In genomic region chr16:37539240-37539610, GRCm38 (mm10) we compare ENCODE assay signal across 9 mouse cellular contexts. TPM values are rescaled to one million over a fixed set of nuclear protein-coding genes. Genes with fewer than 3 reads are reported as not detected.
DNase-seq lines count a peak whose midpoint lies in the region; ATAC-seq and TF ChIP-seq lines count a peak whose summit lies in the region.
"Had no signal": no experiment of that assay in that cellular context is flagged by ENCODE, and none has a peak within 500 bp of the region (broad histone marks: within the 10 kb centered on the region; RNA-seq: fewer than 3 reads in every experiment).

No protein-coding gene starts in this region.

- H3K9ac ChIP-seq in CH12.LX (ENCODE audit: insufficient read depth, low read depth), result peak overlapping the region; percentile 72
- peak overlapping the region; percentile 94 for H3K9ac ChIP-seq in forebrain, embryonic 14.5 days (ENCODE audit: low read length)
- H3K9ac ChIP-seq in liver, embryonic 15.5 days, result peak overlapping the region; percentile 83

- no peak for TF ChIP-seq RAD21 in CH12.LX (IDR thresholded peaks at IDR 0.05; ENCODE audit: low read depth, low read length)

- peaks cover 50% of the 10 kb centered on the region for H3K79me2 ChIP-seq in CH12.LX (replicated peaks; ENCODE audit: control insufficient read depth, extremely low read depth, insufficient read depth, poor library complexity, severe bottlenecking)

- DNase-seq in gastrocnemius, adult 2 months, result no peak
- no peak for DNase-seq in gastrocnemius, postnatal 14 days
- DNase-seq in CH12.LX (ENCODE audit: extremely low read depth), result no peak
- no peak for DNase-seq in forebrain, embryonic 14.5 days (ENCODE audit: low spot score)
- no peak for DNase-seq in urinary bladder, postnatal 14 days (ENCODE audit: low spot score)
- DNase-seq in urinary bladder, postnatal 25 days (ENCODE audit: low spot score), result no peak
- DNase-seq in cerebellum, adult 18-20 months, result no peak

- H3K27me3 ChIP-seq in CH12.LX (replicated peaks), result no peaks in the 10 kb centered on the region
- H3K27me3 ChIP-seq in forebrain, embryonic 14.5 days (replicated peaks; ENCODE audit: control insufficient read depth, insufficient read depth, low read length), result no peaks in the 10 kb centered on the region
- H3K27me3 ChIP-seq in liver, embryonic 15.5 days, result no peaks in the 10 kb centered on the region

- 0 out of 2 replicates have a peak overlapping the region, but pooled peaks have one; percentile 2 for H3K4me2 ChIP-seq in CH12.LX (ENCODE audit: insufficient read depth, low read depth, poor library complexity, severe bottlenecking)
- H3K4me2 ChIP-seq in forebrain, embryonic 14.5 days (ENCODE audit: low read length), result peak overlapping the region; percentile 75
- H3K4me2 ChIP-seq in liver, embryonic 15.5 days, result peak overlapping the region; percentile 94

- in situ Hi-C loops in CH12.LX (cut with MboI; ENCODE audit: low pct_ligation_motif_present, low pct_unique_long_range_greater_than_20kb, low sequenced_read_pairs), result loop anchor here (10.0 kb wide), 1 partner anchor 146 kb away; no protein-coding TSS in a partner anchor

- H3K9me3 ChIP-seq in CH12.LX (replicated peaks; ENCODE audit: low read length), result no peaks in the 10 kb centered on the region
- H3K9me3 ChIP-seq in forebrain, embryonic 14.5 days (replicated peaks; ENCODE audit: control insufficient read depth, low read length), result no peaks in the 10 kb centered on the region
- H3K9me3 ChIP-seq in liver, embryonic 15.5 days (replicated peaks), result no peaks in the 10 kb centered on the region

- TF ChIP-seq POLR2A in CH12.LX (IDR thresholded peaks at IDR 0.05; ENCODE audit: low read depth, low read length), result no peak

- peak overlapping the region; percentile 86 for H3K4me3 ChIP-seq in gastrocnemius, adult 2 months
- H3K4me3 ChIP-seq in CH12.LX (replicated peaks in 1 of 3; ENCODE audit: low read depth in 2 of 3, low read length in 2 of 3, poor library complexity in 1 of 3), result peak overlapping the region; percentile 71 to 96 (median 76)
- H3K4me3 ChIP-seq in forebrain, embryonic 14.5 days (ENCODE audit: low read depth, low read length), result peak overlapping the region; percentile 88
- H3K4me3 ChIP-seq in liver, embryonic 15.5 days (replicated peaks), result peak overlapping the region; percentile 81

- WGBS in forebrain, embryonic 14.5 days, result 1% methylated on average over 22 of the region's 22 CpGs
- under 1% methylated on average over 22 of the region's 22 CpGs for WGBS in liver, embryonic 15.5 days (ENCODE audit: insufficient replicate concordance)

- TF ChIP-seq CTCF in gastrocnemius, adult 2 months (IDR thresholded peaks at IDR 0.05), result no peak
- TF ChIP-seq CTCF in CH12.LX (conservative IDR thresholded peaks at IDR 0.05 in 1 of 2, IDR thresholded peaks at IDR 0.05 in 1 of 2; ENCODE audit: low read depth in 2 of 2, low read length in 2 of 2), result no peak

- dilution Hi-C loops in CH12.LX (cut with MboI; ENCODE audit: extremely low pct_ligation_motif_present, extremely low pct_unique_long_range_greater_than_20kb, low sequenced_read_pairs), result no loop called here

- H3K36me3 ChIP-seq in CH12.LX (replicated peaks in 1 of 2; ENCODE audit: control insufficient read depth in 1 of 2, insufficient read depth in 1 of 2, low read length in 1 of 2), result peaks cover 25 to 49% of the 10 kb centered on the region in 2 experiments
- H3K36me3 ChIP-seq in forebrain, embryonic 14.5 days (ENCODE audit: control insufficient read depth, insufficient read depth, low read length), result peaks cover 18% of the 10 kb centered on the region
- H3K36me3 ChIP-seq in liver, embryonic 15.5 days (replicated peaks), result peaks cover 12% of the 10 kb centered on the region

- peak overlapping the region; percentile 100 for H3K27ac ChIP-seq in gastrocnemius, adult 2 months
- H3K27ac ChIP-seq in CH12.LX (ENCODE audit: insufficient read depth, low read depth), result no peak overlapping the region
- peak overlapping the region; percentile 72 for H3K27ac ChIP-seq in forebrain, embryonic 14.5 days (ENCODE audit: low read depth, low read length)
- peak overlapping the region; percentile 64 for H3K27ac ChIP-seq in liver, embryonic 15.5 days (replicated peaks)

- H3K4me1 ChIP-seq in CH12.LX (ENCODE audit: control insufficient read depth in 1 of 2, insufficient read depth in 2 of 2), result peaks cover 17 to 63% of the 10 kb centered on the region in 2 experiments
- peaks cover 15% of the 10 kb centered on the region for H3K4me1 ChIP-seq in forebrain, embryonic 14.5 days (ENCODE audit: control insufficient read depth, insufficient read depth, low read length)
- H3K4me1 ChIP-seq in liver, embryonic 15.5 days (replicated peaks), result peaks cover 23% of the 10 kb centered on the region

- no peak for TF ChIP-seq EP300 in CH12.LX (IDR thresholded peaks at IDR 0.05; ENCODE audit: low read length)

- intact Hi-C loops in gastrocnemius, adult 2 months (cut with DNase I), result no loop called here
- intact Hi-C loops in gastrocnemius, postnatal 14 days (cut with DNase I; ENCODE audit: low total_unique reads), result no loop called here

- ATAC-seq in forebrain, embryonic 14.5 days, result peak; percentile 52
- peak; percentile 29 for ATAC-seq in liver, embryonic 15.5 days (ENCODE audit: insufficient read depth)

TF ChIP-seq in CH12.LX, 34 proteins besides CTCF, POLR2A, EP300 and RAD21:
- TF ChIP-seq JUND (conservative IDR thresholded peaks at IDR 0.05; ENCODE audit: low read depth, low read length) (no peak), SMC3 (IDR thresholded peaks at IDR 0.05; ENCODE audit: low read depth, low read length) (0 out of 2 replicates have a peak, but pooled peaks have one; percentile 1), ZNF384 (IDR thresholded peaks at IDR 0.05; ENCODE audit: low read depth, low read length) (0 out of 2 replicates have a peak, but pooled peaks have one; percentile 7)

RNA-seq across cellular contexts. Expression of gene Gtf2e1, which starts 0.4 kb away (rescaled TPM):
- 10 to 100 TPM in 1 of 2 experiments, 1 to 10 TPM in 1; 9.0 to 10.2 TPM for total RNA-seq in gastrocnemius, adult 2 months (2021)
- 1 to 10 TPM; 6.6 to 7.5 TPM for total RNA-seq in gastrocnemius, postnatal 14 days (2021)
- 29.5 and 39.5 TPM in 2 replicates for total RNA-seq in CH12.LX (2012; rRNA removed)
- 72.7 and 77.9 TPM in 2 replicates for total RNA-seq in CH12.LX (2014; rRNA removed)
- 52.2 and 56.0 TPM in 2 replicates for polyA plus RNA-seq in CH12.LX (2012; ENCODE audit: insufficient read length, low read depth)
- polyA plus RNA-seq in forebrain, embryonic 14.5 days (2014; fragmentation: Nextera tagmentation; extraction: Ambion mirVana), result 42.3 and 43.9 TPM in 2 replicates
- 7.3 and 7.6 TPM in 2 replicates for polyA plus RNA-seq in liver, embryonic 15.5 days (2015; fragmentation: Nextera tagmentation; extraction: Ambion mirVana)

RNA-seq across cellular contexts. Expression of gene Rabl3, which starts 0.5 kb away (rescaled TPM):
- total RNA-seq in gastrocnemius, adult 2 months (2021), result 1 to 10 TPM; 5.4 to 8.5 TPM
- 1 to 10 TPM; 6.0 to 6.8 TPM for total RNA-seq in gastrocnemius, postnatal 14 days (2021)
- total RNA-seq in CH12.LX (2012; rRNA removed) (12.3 and 14.4 TPM in 2 replicates), CH12.LX (2014; rRNA removed) (19.0 and 19.8 TPM in 2 replicates)
- 34.9 and 36.8 TPM in 2 replicates for polyA plus RNA-seq in CH12.LX (2012; ENCODE audit: insufficient read length, low read depth)
- polyA plus RNA-seq in forebrain, embryonic 14.5 days (2014; fragmentation: Nextera tagmentation; extraction: Ambion mirVana), result 22.6 and 22.8 TPM in 2 replicates
- 12.8 and 13.7 TPM in 2 replicates for polyA plus RNA-seq in liver, embryonic 15.5 days (2015; fragmentation: Nextera tagmentation; extraction: Ambion mirVana)

RNA-seq across cellular contexts. Expression of gene Hgd, which starts 40.7 kb away (rescaled TPM):
- total RNA-seq in gastrocnemius, adult 2 months (2021), result not detected
- not detected for total RNA-seq in gastrocnemius, postnatal 14 days (2021)
- total RNA-seq in CH12.LX (2012; rRNA removed), result not detected in 2 replicates
- total RNA-seq in CH12.LX (2014; rRNA removed), result not detected in 2 replicates
- polyA plus RNA-seq in CH12.LX (2012; ENCODE audit: insufficient read length, low read depth), result not detected in 2 replicates
- polyA plus RNA-seq in forebrain, embryonic 14.5 days (2014; fragmentation: Nextera tagmentation; extraction: Ambion mirVana), result not detected in 2 replicates
- polyA plus RNA-seq in liver, embryonic 15.5 days (2015; fragmentation: Nextera tagmentation; extraction: Ambion mirVana), result 42.0 and 46.9 TPM in 2 replicates
- total RNA-seq: gastrocnemius, postnatal 36 days had no signal

Comparison
In these comparisons a context has a peak if more than half of its experiments do, and no peak if none do; other contexts are left out.
1. H3K4me2 ChIP-seq: peak in every context shown above with its lines; median percentile 94 in liver, embryonic 15.5 days; 75 in forebrain, embryonic 14.5 days; 2 in CH12.LX.